In genomic region chrX:114974601-114975340, GRCm38 (mm10) we compare ENCODE assay signal across 26 mouse cellular contexts.
DNase-seq lines count a peak whose midpoint lies in the region; ATAC-seq and TF ChIP-seq lines count a peak whose summit lies in the region.
"Had no signal": no experiment of that assay in that cellular context is flagged by ENCODE, and none has a peak within 500 bp of the region (broad histone marks: within the 10 kb centered on the region; RNA-seq: fewer than 3 reads in every experiment).

No protein-coding gene starts in this region.

- H3K9me3 ChIP-seq in ES-Bruce4 (replicated peaks; ENCODE audit: control insufficient read depth, insufficient read depth, low read length, poor library complexity, severe bottlenecking): peaks cover 3% of the 10 kb centered on the region; the same call in 1 of the 2 replicates
- H3K9me3 ChIP-seq in ES-E14 (ENCODE audit: control insufficient read depth, insufficient read depth, low read depth, low read length): no peaks in the 10 kb centered on the region
- H3K9me3 ChIP-seq: embryonic facial prominence, embryonic 13.5 days; embryonic facial prominence, embryonic 15.5 days; forebrain, embryonic 10.5 days; forebrain, embryonic 12.5 days had no signal

- H3K4me3 ChIP-seq in ES-Bruce4 (ENCODE audit: low read depth, low read length) (no peak overlapping the region), ES-E14 (ENCODE audit: insufficient read depth in 1 of 2, low read depth in 1 of 2, low read length in 2 of 2, poor library complexity in 1 of 2, severe bottlenecking in 1 of 2) (no peak overlapping the region)
- H3K4me3 ChIP-seq: embryonic facial prominence, embryonic 13.5 days; embryonic facial prominence, embryonic 15.5 days; erythroblast, embryonic 14.5 days; forebrain, embryonic 10.5 days; forebrain, embryonic 12.5 days had no signal

- no peak overlapping the region for H3K9ac ChIP-seq in ES-Bruce4 (ENCODE audit: low read depth, poor library complexity, severe bottlenecking)
- no peak overlapping the region for H3K9ac ChIP-seq in ES-E14 (ENCODE audit: insufficient read depth, low read depth, low read length, poor library complexity, severe bottlenecking)
- H3K9ac ChIP-seq: embryonic facial prominence, embryonic 13.5 days; embryonic facial prominence, embryonic 15.5 days; forebrain, embryonic 12.5 days had no signal

- H3K36me3 ChIP-seq in ES-Bruce4 (ENCODE audit: control insufficient read depth, insufficient read depth, low read length, poor library complexity, severe bottlenecking) (no peaks in the 10 kb centered on the region), ES-E14 (ENCODE audit: control insufficient read depth, insufficient read depth, low read length, poor library complexity, severe bottlenecking) (no peaks in the 10 kb centered on the region)
- H3K36me3 ChIP-seq: embryonic facial prominence, embryonic 13.5 days; embryonic facial prominence, embryonic 15.5 days; forebrain, embryonic 10.5 days; forebrain, embryonic 12.5 days had no signal

- no peak for ATAC-seq in activated CD4-positive, CD25-positive, alpha-beta regulatory T cell, adult 4 months
- ATAC-seq: CD4-positive, CD25-positive, alpha-beta regulatory T cell, adult 4 months; forebrain, embryonic 14.5 days; forebrain, embryonic 16.5 days had no signal

- H3K27ac ChIP-seq in ES-Bruce4 (ENCODE audit: insufficient read depth, low read length): peak overlapping the region; percentile 99
- H3K27ac ChIP-seq in ES-E14 (ENCODE audit: insufficient read depth, low read depth, low read length, poor library complexity, severe bottlenecking): peak overlapping the region; percentile 96
- H3K27ac ChIP-seq: embryonic facial prominence, embryonic 13.5 days; embryonic facial prominence, embryonic 15.5 days; forebrain, embryonic 10.5 days; forebrain, embryonic 12.5 days had no signal

- no peaks in the 10 kb centered on the region for H3K4me1 ChIP-seq in ES-Bruce4 (ENCODE audit: control insufficient read depth, insufficient read depth, low read length)
- H3K4me1 ChIP-seq in ES-E14 (ENCODE audit: control insufficient read depth in 2 of 2, insufficient read depth in 2 of 2, low read length in 2 of 2, poor library complexity in 1 of 2): no peaks in the 10 kb centered on the region
- H3K4me1 ChIP-seq: embryonic facial prominence, embryonic 13.5 days; embryonic facial prominence, embryonic 15.5 days; forebrain, embryonic 10.5 days; forebrain, embryonic 12.5 days had no signal

- TF ChIP-seq POLR2A in ES-Bruce4 (IDR thresholded peaks at IDR 0.05; ENCODE audit: insufficient read depth, low read length): no peak

- no peak for TF ChIP-seq CTCF in ES-Bruce4 (IDR thresholded peaks at IDR 0.05; ENCODE audit: low read depth, low read length)

- H3K27me3 ChIP-seq in ES-Bruce4 (ENCODE audit: control insufficient read depth, insufficient read depth, low read length, poor library complexity, severe bottlenecking): no peaks in the 10 kb centered on the region
- H3K27me3 ChIP-seq: CH12.LX; embryonic facial prominence, embryonic 13.5 days; embryonic facial prominence, embryonic 15.5 days; forebrain, embryonic 12.5 days had no signal

- no peak for TF ChIP-seq EP300 in ES-Bruce4 (IDR thresholded peaks at IDR 0.05; ENCODE audit: insufficient read depth, low read depth, low read length)

- in situ Hi-C loops in ES-E14 (cut with MboI; ENCODE audit: low sequenced_read_pairs in 2 of 2, unreplicated experiment in 2 of 2): no loop called here

- DNase-seq in ES-E14 (ENCODE audit: low read depth, low spot score) (peak; percentile 25), ZHBTc4 (ENCODE audit: low read depth, low spot score) (peak; percentile 79)
- no peak for DNase-seq in heart, adult 8-10 months (ENCODE audit: low spot score)
- DNase-seq in thymus, postnatal 10 days (ENCODE audit: low spot score in 2 of 2): no peak
- DNase-seq: adrenal gland, adult 8-10 months; adrenal gland, postnatal 14 days; adrenal gland, postnatal 36 days; B cell, adult 2 months; cerebellum, adult 11 months; cerebellum, adult 18-20 months; cerebellum, adult 8-10 months; cerebellum, adult 9-11 months; cerebellum, postnatal 14 days; cerebellum, postnatal 36 days; embryo, embryonic 11 days had no signal

TF ChIP-seq in ES-E14, 5 proteins besides CTCF, POLR2A, EP300 and RAD21:
- TF ChIP-seq ZNF384 (IDR thresholded peaks at IDR 0.05; ENCODE audit: low read depth, low read length) (no peak), CHD2 (IDR thresholded peaks at IDR 0.05; ENCODE audit: low read depth, low read length) (no peak), HCFC1 (IDR thresholded peaks at IDR 0.05; ENCODE audit: borderline replicate concordance, insufficient read depth, low read length) (no peak), MAFK (IDR thresholded peaks at IDR 0.05; ENCODE audit: insufficient read depth, low read depth, low read length) (no peak), ZC3H11A (IDR thresholded peaks at IDR 0.05; ENCODE audit: borderline replicate concordance, low read depth, low read length) (no peak)

Comparison
In these comparisons a context has a peak if more than half of its experiments do, and no peak if none do; other contexts are left out.
1. DNase-seq: peak in ES-E14 (single experiment) and ZHBTc4 (single experiment); none in heart, adult 8-10 months (single experiment) and thymus, postnatal 10 days (0 of 2).